Comparison of ENCODE assay signal across 12 mouse cellular contexts in genomic region chr16:56380680-56381079, GRCm38 (mm10).
"Had no signal": no experiment of that assay in that cellular context is flagged by ENCODE, and none has a peak within 500 bp of the region (broad histone marks: within the 10 kb centered on the region; RNA-seq: fewer than 3 reads in every experiment).

No protein-coding gene starts in this region.

- DNase-seq: retina, postnatal 1 day; right cerebral cortex, adult 18-20 months; right cerebral cortex, postnatal 14 days; right cerebral cortex, postnatal 25 days; right cerebral cortex, postnatal 4 days; spleen, adult 18-20 months; thymus, adult 18-20 months; thymus, adult 2 months; thymus, postnatal 14 days; thymus, postnatal 25 days; thymus, postnatal 36 days; thymus, postnatal 4 days had no signal
